Mouse (Mus musculus): ENCODE results near the gene Col10a1.

GRCm38 (mm10) chr10:34389681-34390080 is at the start of gene Col10a1:
- no peak for TF ChIP-seq CTCF (IDR thresholded peaks at IDR 0.05; ENCODE audit: low read depth)
- TF ChIP-seq EP300 (IDR thresholded peaks at IDR 0.05; ENCODE audit: low read depth): no peak

Data from liver, embryonic 14.5 days (tissue).